ENCODE assay signal across 10 mouse cellular contexts in genomic region chr15:27724298-27724697, GRCm38 (mm10). TPM values are rescaled to one million over a fixed set of nuclear protein-coding genes. Genes with fewer than 3 reads are reported as not detected.
DNase-seq lines count a peak whose midpoint lies in the region; ATAC-seq and TF ChIP-seq lines count a peak whose summit lies in the region.
"Had no signal": no experiment of that assay in that cellular context is flagged by ENCODE, and none has a peak within 500 bp of the region (broad histone marks: within the 10 kb centered on the region; RNA-seq: fewer than 3 reads in every experiment).

No protein-coding gene starts in this region.

- TF ChIP-seq EP300 in heart, postnatal 0 days (IDR thresholded peaks at IDR 0.05; ENCODE audit: low read depth), result no peak

- 0 out of 2 replicates have a peak, but pooled peaks cover 4% of the 10 kb centered on the region for H3K4me1 ChIP-seq in heart, postnatal 0 days (ENCODE audit: control insufficient read depth, insufficient read depth)
- H3K4me1 ChIP-seq in midbrain, embryonic 15.5 days, result no peaks in the 10 kb centered on the region

- TF ChIP-seq CTCF in heart, postnatal 0 days (IDR thresholded peaks at IDR 0.05; ENCODE audit: low read depth), result no peak

- H3K9me3 ChIP-seq in heart, postnatal 0 days (replicated peaks; ENCODE audit: control insufficient read depth, low read length), result no peaks in the 10 kb centered on the region
- H3K9me3 ChIP-seq in midbrain, embryonic 15.5 days, result peaks cover 3% of the 10 kb centered on the region; the same call in 1 of the 2 replicates

- H3K27ac ChIP-seq in heart, postnatal 0 days (ENCODE audit: low read depth), result peak overlapping the region; percentile 76
- peak overlapping the region; percentile 97 for H3K27ac ChIP-seq in macrophage
- H3K27ac ChIP-seq in midbrain, embryonic 15.5 days, result no peak overlapping the region

- no peaks in the 10 kb centered on the region for H3K27me3 ChIP-seq in heart, postnatal 0 days (ENCODE audit: control insufficient read depth, insufficient read depth, low read length)
- no peaks in the 10 kb centered on the region for H3K27me3 ChIP-seq in midbrain, embryonic 15.5 days (replicated peaks)

- no peaks in the 10 kb centered on the region for H3K79me2 ChIP-seq in macrophage (ENCODE audit: inconsistent target)

- ATAC-seq in heart, postnatal 0 days (ENCODE audit: insufficient read depth, low read depth), result peak; percentile 22; the same call in 1 of the 2 replicates
- ATAC-seq in CD4-positive, CD25-positive, alpha-beta regulatory T cell, adult 4 months, result peak; percentile 77
- peak; percentile 24 for ATAC-seq in granulocyte monocyte progenitor cell, adult 5-6 weeks (replicated peaks; ENCODE audit: poor library complexity, severe bottlenecking)
- ATAC-seq in midbrain, embryonic 15.5 days (replicated peaks), result no peak
- ATAC-seq: hindbrain, embryonic 16.5 days had no signal

- H3K9ac ChIP-seq in heart, postnatal 0 days (replicated peaks; ENCODE audit: low read depth, low read length), result no peak overlapping the region
- no peak overlapping the region for H3K9ac ChIP-seq in midbrain, embryonic 15.5 days

- 0 out of 2 replicates have a peak overlapping the region, but pooled peaks have one; percentile 18 for H3K4me2 ChIP-seq in heart, postnatal 0 days (ENCODE audit: low read depth, low read length)
- H3K4me2 ChIP-seq in midbrain, embryonic 15.5 days, result no peak overlapping the region

- H3K4me3 ChIP-seq in heart, postnatal 0 days (ENCODE audit: low read depth, low read length), result no peak overlapping the region
- no peak overlapping the region for H3K4me3 ChIP-seq in macrophage (ENCODE audit: inconsistent target)
- H3K4me3 ChIP-seq in midbrain, embryonic 15.5 days, result no peak overlapping the region
- H3K4me3 ChIP-seq: erythroblast, embryonic 14.5 days had no signal

- H3K36me3 ChIP-seq in heart, postnatal 0 days (replicated peaks; ENCODE audit: control insufficient read depth, insufficient read depth, low read length), result no peaks in the 10 kb centered on the region
- no peaks in the 10 kb centered on the region for H3K36me3 ChIP-seq in macrophage (ENCODE audit: inconsistent target)
- no peaks in the 10 kb centered on the region for H3K36me3 ChIP-seq in midbrain, embryonic 15.5 days (replicated peaks)

- DNase-seq in heart, postnatal 0 days (ENCODE audit: low spot score), result no peak
- DNase-seq in heart, postnatal 4 days, result no peak
- DNase-seq in right cerebral cortex, adult 2 months (ENCODE audit: low spot score in 2 of 2), result no peak
- DNase-seq in adrenal gland, postnatal 36 days, result no peak

- 38% methylated on average over 6 of the region's 6 CpGs for WGBS in heart, postnatal 0 days
- WGBS in macrophage (ENCODE audit: missing documents), result 20% methylated on average over 6 of the region's 6 CpGs
- WGBS in midbrain, embryonic 15.5 days, result 82% methylated on average over 6 of the region's 6 CpGs

RNA-seq across cellular contexts. Expression of gene Otulinl, which starts 42.9 kb away (rescaled TPM):
- total RNA-seq in heart, postnatal 0 days (2014; rRNA removed; ENCODE audit: low replicate concordance), result 0.39 and 15.3 TPM in 2 replicates
- 2.3 and 3.2 TPM in 2 replicates for polyA plus RNA-seq in heart, postnatal 0 days (2015; fragmentation: Nextera tagmentation; extraction: Ambion mirVana)
- total RNA-seq in heart, postnatal 4 days (2021), result 1 to 10 TPM; 1.3 to 2.4 TPM
- 100 to 1,000 TPM; 216 to 235 TPM for polyA plus RNA-seq in CD4-positive, CD25-positive, alpha-beta regulatory T cell, adult 4 months (2017; shearing (Covaris generic))
- 56.7 and 73.7 TPM in 2 replicates for total RNA-seq in granulocyte monocyte progenitor cell, adult 5-6 weeks (2014; fragmentation: Nextera tagmentation)
- total RNA-seq in granulocyte monocyte progenitor cell, adult 5-6 weeks (2017), result 29.6 and 35.3 TPM in 2 replicates
- 100 to 1,000 TPM in 8 of 26 experiments, 10 to 100 TPM in 18; 19.8 to 170 (median 74.5) TPM for total RNA-seq in macrophage (2018; cell fraction: chromatin; rRNA removed)
- 100 to 1,000 TPM in 9 of 26 experiments, 10 to 100 TPM in 17; 38.0 to 139 (median 90.4) TPM for total RNA-seq in macrophage (2018; cell fraction: cytosol; rRNA removed)
- total RNA-seq in macrophage (2018; cell fraction: nucleus; rRNA removed), result 100 to 1,000 TPM in 12 of 26 experiments, 10 to 100 TPM in 14; 31.4 to 206 (median 98.5) TPM
- 61.1 to 168 TPM (median 87.5 TPM) in 3 replicates for polyA plus RNA-seq in macrophage (2018)
- 9.7 and 13.3 TPM in 2 replicates for polyA plus RNA-seq in midbrain, embryonic 15.5 days (2015; fragmentation: Nextera tagmentation; extraction: Ambion mirVana)
- 1 to 10 TPM; 6.1 to 7.5 TPM for total RNA-seq in adrenal gland, postnatal 36 days (2021)
